Mouse (Mus musculus) cerebellum, adult 11-12 months (tissue): ENCODE data around the gene Afg3l1.
"Not testable (repeated sequence)": the region's sequence is repeated elsewhere in the genome, so short reads cannot be mapped to it uniquely, and the experiment has no call there.

Experiments
- DNase-seq: peaks from one replicate; pipeline ENCODE4 v3.0.0; 2022

The Afg3l1 gene

GRCm38 (mm10) chr8:123472991-123473390, 4.7 kb upstream of the Afg3l1 start:
- not testable (repeated sequence) for DNase-seq

- not testable (repeated sequence) for DNase-seq
These were observed 3.2 kb upstream of the Afg3l1 start for GRCm38 (mm10) chr8:123474549-123474948.

- peak; percentile 46 for DNase-seq
These were observed 579 bp upstream of the Afg3l1 start for GRCm38 (mm10) chr8:123476911-123477736.

GRCm38 (mm10) chr8:123478456-123479218, 934 bp downstream of the Afg3l1 start:
- DNase-seq = no peak

- DNase-seq = no peak
These were observed 4.9 kb downstream of the Afg3l1 start for GRCm38 (mm10) chr8:123482627-123483026.

- DNase-seq = no peak
These were observed 13.8 kb downstream of the Afg3l1 start for GRCm38 (mm10) chr8:123491280-123492075.

- no peak for DNase-seq
These were observed 15.2 kb downstream of the Afg3l1 start for GRCm38 (mm10) chr8:123492898-123493297.

- no peak for DNase-seq
These were observed 20.0 kb downstream of the Afg3l1 start for GRCm38 (mm10) chr8:123497699-123498098.

GRCm38 (mm10) chr8:123498963-123499362, 21.3 kb downstream of the Afg3l1 start:
- DNase-seq = peak; percentile 45

GRCm38 (mm10) chr8:123499556-123499955, 21.9 kb downstream of the Afg3l1 start:
- DNase-seq = no peak

GRCm38 (mm10) chr8:123502192-123502591, 24.5 kb downstream of the Afg3l1 start:
- no peak for DNase-seq

- no peak for DNase-seq
These were observed 26.2 kb downstream of the Afg3l1 start for GRCm38 (mm10) chr8:123503801-123504467.

- no peak for DNase-seq
These were observed 27.0 kb downstream of the Afg3l1 start for GRCm38 (mm10) chr8:123504591-123505195.

- no peak for DNase-seq
These were observed 27.6 kb downstream of the Afg3l1 start for GRCm38 (mm10) chr8:123505267-123505666.

GRCm38 (mm10) chr8:123505695-123506094, 28.0 kb downstream of the Afg3l1 start:
- no peak for DNase-seq

GRCm38 (mm10) chr8:123507153-123507552, 29.4 kb downstream of the Afg3l1 start:
- no peak for DNase-seq

GRCm38 (mm10) chr8:123510819-123511218, 33.1 kb downstream of the Afg3l1 start:
- no peak for DNase-seq

GRCm38 (mm10) chr8:123514136-123514535, 36.4 kb downstream of the Afg3l1 start:
- no peak for DNase-seq

- peak; percentile 57 for DNase-seq
These were observed 37.3 kb downstream of the Afg3l1 start, which contains the start of gene Dbndd1 for GRCm38 (mm10) chr8:123514781-123515539. Gene Dbndd1, minus strand, starts transcription at chr8:123515463.

- DNase-seq = peak; percentile 54
These were observed 37.8 kb downstream of the Afg3l1 start for GRCm38 (mm10) chr8:123515540-123515897.

GRCm38 (mm10) chr8:123516596-123516995, 38.9 kb downstream of the Afg3l1 start:
- no peak for DNase-seq
